Mouse (Mus musculus): ENCODE results near the gene Ankrd23. TPM values are rescaled to one million over a fixed set of nuclear protein-coding genes. Genes with fewer than 3 reads are reported as not detected.

Ankrd23 gene
- total RNA-seq, 2 experiments from 2014 or later, result 101 to 170 TPM

- intact Hi-C loops (cut with DNase I), result no loop called here
Observed at GRCm38 (mm10) chr1:36526903-36527302, 9.8 kb downstream of the Ankrd23 start.

GRCm38 (mm10) chr1:36525774-36526173 is 10.9 kb downstream of the Ankrd23 start:
- intact Hi-C loops (cut with DNase I), result no loop called here
- DNase-seq, result no peak

More at GRCm38 (mm10) chr1:36526903-36527302, 9.8 kb downstream of the Ankrd23 start:
- no peak for DNase-seq

DNA sequence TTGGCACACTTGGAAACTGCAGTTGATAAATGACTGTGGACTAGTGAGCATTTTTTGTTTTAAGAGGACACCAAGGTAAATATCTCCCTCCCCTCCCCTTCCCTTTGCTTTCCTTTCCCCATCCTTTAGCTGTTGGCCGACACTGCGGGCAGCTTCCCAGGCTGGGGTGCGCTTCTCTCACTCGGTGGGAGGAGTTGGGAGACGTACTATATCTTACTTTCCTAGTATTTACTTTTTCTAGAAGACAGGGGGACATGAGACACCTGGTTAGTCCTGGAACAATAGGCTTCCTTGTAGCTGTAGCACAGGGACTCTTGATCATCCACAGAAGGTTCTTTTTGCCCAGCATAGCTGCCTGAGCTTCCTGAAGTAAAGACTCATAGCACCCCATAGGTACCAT is 12.6 kb downstream of the Ankrd23 start:
- intact Hi-C loops (cut with DNase I), result no loop called here
- no peak for DNase-seq

- intact Hi-C loops (cut with DNase I), result no loop called here
- no peak for DNase-seq
Observed at GRCm38 (mm10) chr1:36523332-36524013, 13.2 kb downstream of the Ankrd23 start.

DNA sequence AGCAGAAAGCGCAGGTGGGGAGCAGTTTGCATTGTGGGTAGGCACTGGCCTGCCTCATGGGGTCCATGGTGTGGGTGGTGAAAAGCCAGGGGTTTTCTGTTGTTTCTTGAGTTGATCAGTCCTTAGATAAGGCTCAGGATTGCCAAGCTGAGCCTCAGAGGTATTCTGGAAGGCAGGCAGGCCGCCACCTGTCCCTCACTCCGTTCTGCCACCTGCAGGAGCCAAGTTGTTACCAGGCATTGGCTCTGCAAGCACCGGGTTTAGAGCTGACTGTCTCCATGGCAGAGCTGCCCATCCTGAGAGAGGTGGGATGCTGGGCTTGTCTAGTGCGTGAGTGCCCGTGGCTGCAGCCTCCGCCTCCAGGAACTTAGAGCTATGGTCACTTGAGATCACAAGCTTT is 14.5 kb downstream of the Ankrd23 start:
- no peak for DNase-seq
- intact Hi-C loops (cut with DNase I), result no loop called here

DNA sequence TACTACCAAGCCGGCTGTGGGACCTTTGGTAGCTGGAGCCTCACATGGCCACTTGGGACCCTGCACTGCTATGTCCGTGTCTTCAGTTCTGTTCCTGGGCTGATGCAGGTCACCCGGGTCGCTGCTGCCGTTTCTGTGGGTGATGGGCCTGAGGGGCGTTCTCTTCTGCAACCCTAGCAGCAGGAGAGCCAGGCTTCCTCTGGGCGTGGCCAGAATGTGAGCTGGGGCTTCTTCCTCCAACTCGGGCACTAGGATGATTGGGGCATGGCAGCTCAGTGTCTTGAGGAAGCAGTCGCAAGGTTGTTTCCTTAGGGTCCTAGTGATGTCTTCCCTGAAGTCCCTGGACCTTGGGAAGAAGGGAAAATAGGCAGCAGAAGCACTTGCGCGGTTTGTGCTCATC is 17.1 kb downstream of the Ankrd23 start:
- DNase-seq, result no peak
- intact Hi-C loops (cut with DNase I), result no loop called here

GRCm38 (mm10) chr1:36518259-36518658 is 18.4 kb downstream of the Ankrd23 start:
- intact Hi-C loops (cut with DNase I), result no loop called here

GRCm38 (mm10) chr1:36513718-36514117 is 23.0 kb downstream of the Ankrd23 start:
- intact Hi-C loops (cut with DNase I), result no loop called here
- no peak for DNase-seq

More at GRCm38 (mm10) chr1:36518259-36518658, 18.4 kb downstream of the Ankrd23 start:
- no peak for DNase-seq

GRCm38 (mm10) chr1:36513310-36513709 is 23.4 kb downstream of the Ankrd23 start:
- DNase-seq, result no peak
- intact Hi-C loops (cut with DNase I), result no loop called here

DNA sequence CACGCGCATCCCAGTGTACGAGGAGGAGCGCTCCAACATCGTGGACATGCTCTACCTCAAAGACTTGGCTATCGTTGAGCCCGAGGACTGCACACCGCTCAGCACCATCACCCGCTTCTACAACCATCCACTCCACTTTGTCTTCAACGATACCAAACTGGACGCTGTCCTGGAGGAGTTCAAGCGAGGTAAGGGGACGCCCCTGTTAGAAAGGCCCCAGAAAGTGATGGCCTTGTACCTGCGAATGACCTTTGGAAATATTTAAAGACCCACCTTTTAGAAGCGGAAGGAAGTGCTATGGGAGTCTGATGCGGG is 23.8 kb downstream of the Ankrd23 start:
- intact Hi-C loops (cut with DNase I), result no loop called here
- DNase-seq, result no peak

GRCm38 (mm10) chr1:36512089-36512965 is 24.4 kb downstream of the Ankrd23 start:
- DNase-seq, result peak; percentile 57 to 65
- intact Hi-C loops (cut with DNase I), result no loop called here

DNA sequence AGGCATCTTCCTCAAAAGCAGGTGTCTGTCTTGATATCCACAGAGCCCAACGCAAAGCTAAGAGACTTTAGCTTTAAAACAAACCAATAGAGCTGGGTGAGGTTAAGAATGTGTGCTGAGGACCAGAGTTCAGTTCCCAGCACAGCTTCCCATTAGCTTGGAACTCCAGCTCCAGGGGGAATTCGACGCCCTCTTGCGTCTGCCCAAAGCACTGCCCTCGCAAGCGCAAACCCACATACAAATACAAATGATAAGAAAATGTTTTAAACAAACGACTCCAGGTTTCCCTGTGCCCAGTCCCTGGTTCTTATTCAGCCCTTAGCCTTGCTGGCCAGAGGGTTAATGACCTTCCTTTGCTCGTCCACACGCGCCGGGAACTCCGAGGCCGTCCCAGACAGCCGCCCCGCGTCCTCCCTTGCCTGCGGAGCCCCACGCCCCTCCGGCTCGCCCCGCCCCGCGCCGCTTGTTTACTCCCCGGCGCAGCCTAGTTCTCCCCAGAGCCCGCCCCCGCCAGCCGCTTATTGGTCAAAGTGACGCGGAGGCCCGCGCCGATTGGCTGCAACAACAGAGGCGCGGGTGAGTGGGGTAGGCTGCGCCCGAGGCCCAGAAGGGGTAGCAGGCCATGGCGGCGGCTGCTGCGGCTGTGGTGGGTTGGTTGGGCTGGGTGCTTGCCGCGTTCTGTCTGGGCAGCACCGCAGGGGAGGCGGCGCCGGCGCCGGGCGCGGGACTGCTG is 25.2 kb downstream of the Ankrd23 start, which contains the start of gene Cnnm3:
Cnnm3 (plus strand) TSS at position 579 of the 733 bp plus-strand sequence.
- peak; percentile 100 for DNase-seq
- intact Hi-C loops (cut with DNase I), result no loop called here

DNA sequence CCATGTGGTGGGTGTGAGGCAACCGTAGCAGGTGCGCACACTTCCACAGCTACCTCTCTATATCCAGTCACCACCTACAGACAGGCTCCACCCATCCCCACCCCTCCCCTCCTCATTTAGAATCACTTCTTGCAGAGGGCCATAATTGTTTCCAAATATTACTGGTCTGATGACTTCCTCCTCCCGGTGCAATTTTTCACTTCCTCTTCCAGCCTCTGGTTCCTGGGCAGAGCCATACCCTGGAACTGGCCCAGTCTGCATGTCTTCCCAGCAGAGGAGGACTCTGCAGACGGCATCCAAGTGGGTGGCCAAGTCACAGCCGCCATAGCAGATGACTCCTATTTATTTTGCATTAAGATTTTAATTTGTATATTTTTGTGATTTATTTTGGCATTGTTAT is 28.4 kb downstream of the Ankrd23 start:
- intact Hi-C loops (cut with DNase I), result no loop called here
- DNase-seq, result no peak

- intact Hi-C loops (cut with DNase I), result loop anchor here (2.0 kb wide), 1 partner anchor 178 kb away; no protein-coding TSS in a partner anchor
- DNase-seq, result peak; percentile 76 to 86
Observed at GRCm38 (mm10) chr1:36501261-36501660, 35.4 kb downstream of the Ankrd23 start.

GRCm38 (mm10) chr1:36497312-36497711 is 39.4 kb downstream of the Ankrd23 start:
- no peak for DNase-seq
- intact Hi-C loops (cut with DNase I), result no loop called here

DNA sequence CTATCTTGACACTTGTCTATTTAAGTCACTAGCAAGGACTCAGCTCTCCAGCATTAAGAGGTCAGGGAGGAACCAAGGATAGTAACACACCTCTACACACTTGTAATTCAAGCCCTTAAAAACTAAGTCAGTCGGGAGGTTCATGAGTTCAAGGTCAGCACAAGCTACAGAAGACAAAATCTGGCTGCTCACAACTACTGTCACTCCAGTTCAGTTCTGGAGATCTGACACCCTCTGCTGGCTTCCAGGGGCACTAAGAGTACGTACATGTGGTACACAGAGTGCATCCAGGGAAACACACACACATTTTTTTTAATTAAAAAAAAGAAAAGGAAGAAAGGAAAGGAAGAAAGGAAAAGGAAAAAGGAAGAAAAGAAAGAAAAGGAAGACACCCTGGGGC is 40.0 kb downstream of the Ankrd23 start:
- DNase-seq, result no peak
- intact Hi-C loops (cut with DNase I), result no loop called here

GRCm38 (mm10) chr1:36493299-36493698 is 43.4 kb downstream of the Ankrd23 start:
- intact Hi-C loops (cut with DNase I), result loop anchor here (2.0 to 5.0 kb wide), 3 partner anchors 51 to 168 kb away; partner anchors contain the start of gene Kansl3
- no peak for DNase-seq

- intact Hi-C loops (cut with DNase I), result loop anchor here (2.0 to 5.0 kb wide), 3 partner anchors 50 to 168 kb away; partner anchors contain the start of gene Kansl3
- DNase-seq, result peak; percentile 72 to 78
Observed at GRCm38 (mm10) chr1:36492416-36493139, 44.1 kb downstream of the Ankrd23 start.

- intact Hi-C loops (cut with DNase I), result loop anchor here (5.0 kb wide), 2 partner anchors 47 to 122 kb away; partner anchors contain the start of gene Kansl3
- DNase-seq, result no peak
Observed at GRCm38 (mm10) chr1:36489661-36490060, 47.0 kb downstream of the Ankrd23 start.

DNA sequence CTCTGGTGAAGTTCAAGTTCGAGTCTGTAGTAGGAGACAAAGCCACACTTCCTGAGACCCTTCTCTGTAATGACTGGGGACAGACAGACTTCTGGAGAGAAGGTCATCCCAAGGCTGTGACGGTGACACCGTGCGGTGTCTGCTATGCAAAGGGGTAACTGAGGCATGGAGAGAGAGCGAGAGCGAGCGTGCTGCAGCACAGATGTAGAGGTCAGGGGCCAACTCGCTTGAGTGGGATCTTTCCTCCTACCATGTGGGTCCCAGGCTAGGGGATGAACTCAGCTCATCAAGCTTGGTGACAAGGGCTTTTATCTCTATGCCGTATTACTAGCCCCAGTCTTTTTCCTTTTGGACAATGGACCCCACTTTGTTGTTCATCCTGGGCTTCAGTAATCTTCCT is 49.6 kb downstream of the Ankrd23 start:
- intact Hi-C loops (cut with DNase I), result no loop called here
- no peak for DNase-seq

Data from heart, postnatal 14 days (tissue).